Mouse (Mus musculus) bone marrow macrophage, adult 2 months (primary cell): ENCODE measurements around the gene Rpl7a. TPM values are rescaled to one million over a fixed set of nuclear protein-coding genes. Genes with fewer than 3 reads are reported as not detected.

Experiments
- H3K27ac ChIP-seq: 2 replicates; pipeline ENCODE4 v1.5.1; 2012; ENCODE audit warnings: low read depth, low read length; ENCODE audit not compliant: insufficient read depth
- H3K4me1 ChIP-seq: 2 replicates; pipeline ENCODE4 v1.6.1; 2012; ENCODE audit warnings: low read length; ENCODE audit not compliant: control insufficient read depth, insufficient read depth
- H3K4me3 ChIP-seq: 2 replicates; pipeline ENCODE4 v1.5.1; 2012; ENCODE audit warnings: mild to moderate bottlenecking, low read length, moderate library complexity; ENCODE audit not compliant: insufficient read depth
- CTCF ChIP-seq: IDR thresholded peaks from 2 replicates; pipeline ENCODE4 v1.5.1; 2012; ENCODE audit warnings: low read depth, mild to moderate bottlenecking, low read length, moderate library complexity
- POLR2A ChIP-seq: IDR thresholded peaks from 2 replicates; pipeline ENCODE4 v1.6.1; 2012; ENCODE audit warnings: mild to moderate bottlenecking, low read depth, low read length, borderline replicate concordance
- polyA plus RNA-seq: library from polyadenylated mRNA; stranded (reverse); fragments of >200 nt; gene quantifications from 2 replicates; pipeline ENCODE4 v1.2.4, GENCODE M21; 2012; ENCODE audit not compliant: missing spikeins, insufficient read depth, insufficient read length

Gene Rpl7a
- polyA plus RNA-seq, 1 experiment = 400 TPM

DNA sequence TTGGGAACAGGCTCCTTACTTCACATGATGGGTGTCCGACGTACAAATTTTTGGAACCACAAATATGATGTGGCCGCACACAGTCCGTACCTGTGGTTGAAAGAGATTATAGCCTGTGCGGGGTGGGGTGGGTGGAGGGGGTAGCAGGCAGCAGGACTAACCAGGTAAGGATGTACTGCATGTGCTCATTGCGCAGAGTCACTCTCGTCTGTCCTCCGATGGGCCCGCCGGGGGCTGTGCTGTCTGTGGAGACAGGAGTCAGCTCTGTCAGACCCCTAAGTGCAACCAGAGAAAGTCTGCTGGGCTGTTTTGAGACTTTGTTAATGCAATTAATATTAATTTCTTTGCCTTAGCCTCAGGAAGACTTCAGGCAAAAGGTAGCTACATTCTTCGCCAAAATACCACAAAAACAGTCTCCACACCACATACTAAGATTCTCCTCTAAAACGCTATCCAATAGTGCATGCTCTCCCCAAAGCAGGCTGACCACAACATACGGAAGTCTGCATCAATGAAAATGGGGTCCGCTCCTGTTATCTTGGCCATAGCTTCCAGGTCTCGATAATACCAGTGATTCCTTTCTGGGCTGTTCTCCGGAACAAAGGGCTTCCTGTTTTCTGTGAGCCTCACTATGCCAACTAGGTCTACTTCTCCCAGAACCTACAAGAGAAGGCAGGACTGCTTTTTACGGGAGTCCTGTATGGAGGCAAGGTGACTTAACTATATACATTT lies 3.0 kb downstream of the Rpl7a start:
- Histone ChIP-seq H3K27ac (no peak overlapping the region), H3K4me3 (no peak overlapping the region), H3K4me1 (peaks cover 15% of the 10 kb centered on the region)
- TF ChIP-seq CTCF = no peak
- no peak for TF ChIP-seq POLR2A

DNA sequence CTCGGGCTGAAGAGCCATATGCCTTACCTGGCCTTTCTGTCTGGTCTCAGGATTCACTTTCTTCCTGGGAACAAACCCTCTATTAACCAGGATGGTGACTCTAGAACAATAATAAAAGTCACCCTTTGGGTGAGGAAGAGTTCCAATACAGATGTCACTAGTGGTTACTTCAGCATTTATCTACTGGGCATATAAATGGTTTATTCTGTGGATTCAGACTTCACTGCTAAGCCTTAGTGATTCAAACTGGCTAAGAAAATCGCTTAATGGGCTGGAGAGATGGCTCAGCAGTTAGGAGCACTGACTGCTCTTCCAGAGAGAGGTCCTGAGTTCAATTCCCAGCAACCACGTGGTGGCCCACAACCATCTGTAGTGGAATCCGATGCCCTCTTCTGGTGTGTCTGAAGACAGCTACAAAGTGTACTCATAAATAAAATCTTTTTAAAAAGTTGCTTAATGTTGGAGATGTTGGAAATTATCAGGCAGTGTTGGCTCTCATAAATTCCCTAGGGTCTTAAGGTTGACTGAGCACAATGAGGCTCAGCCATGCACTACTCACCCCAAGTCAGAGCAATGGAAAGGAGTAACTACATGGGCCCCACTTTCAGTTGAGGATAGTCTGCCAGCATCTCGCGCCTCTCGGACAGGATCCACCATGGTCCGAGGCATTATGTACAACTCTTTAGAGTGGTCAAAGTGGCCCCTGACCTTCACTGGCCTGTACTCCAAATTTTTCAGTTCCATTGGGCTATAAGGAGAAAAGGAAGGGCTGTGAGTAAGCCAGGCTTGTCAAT lies 3.8 kb downstream of the Rpl7a start:
- H3K27ac ChIP-seq = no peak overlapping the region
- H3K4me3 ChIP-seq = 0 out of 2 replicates have a peak overlapping the region, but pooled peaks have one; percentile 1
- TF ChIP-seq CTCF (no peak), POLR2A (no peak)
- H3K4me1 ChIP-seq = peaks cover 9% of the 10 kb centered on the region

DNA sequence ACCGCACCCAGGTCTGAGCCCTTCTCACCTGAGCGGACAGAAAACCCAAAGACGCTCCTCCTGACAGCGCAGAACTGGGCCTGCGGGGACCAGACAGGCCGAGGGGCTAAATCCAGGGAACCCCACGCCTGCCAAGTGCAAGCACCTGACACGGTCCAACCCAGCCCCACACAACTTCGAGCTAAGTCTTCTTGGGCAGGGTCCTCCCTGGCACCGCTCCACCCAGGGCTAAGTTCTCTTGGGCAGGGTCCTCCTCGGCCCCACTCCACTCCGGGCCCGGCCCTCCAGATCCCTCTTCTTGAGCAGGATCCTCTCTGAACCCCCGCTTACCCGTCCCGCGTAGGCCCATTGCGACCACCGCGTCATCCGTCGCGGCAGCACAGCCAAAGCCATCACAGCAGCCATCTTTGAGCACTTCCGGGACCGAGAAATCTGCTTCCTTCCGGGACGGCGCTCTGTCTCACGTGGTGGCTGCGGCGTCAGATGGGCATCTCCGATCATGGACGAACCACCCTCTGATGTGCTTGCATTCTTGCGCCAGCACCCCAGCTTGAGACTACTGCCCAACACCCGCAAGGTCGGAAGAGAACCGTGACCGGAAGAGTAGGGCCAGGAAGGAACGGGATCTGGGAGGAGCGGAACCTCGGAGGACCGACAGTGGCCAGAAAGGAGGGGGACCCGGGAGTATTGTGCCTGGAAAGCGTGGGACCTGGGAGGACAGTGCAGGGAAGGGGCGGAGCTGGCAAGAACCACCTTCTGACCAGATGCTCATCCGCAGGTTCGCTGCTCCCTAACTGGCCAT lies 5.6 kb downstream of the Rpl7a start, which contains the start of the genes Surf2 and Surf1:
Gene Surf2, plus strand, starts transcription at position 441 of the 802 bp plus-strand sequence.
Gene Surf1, minus strand, starts transcription at position 604 of the 802 bp plus-strand sequence.
- H3K4me3 ChIP-seq = peak within 1 kb of the TSS; percentile 66
- peak within 1 kb of the TSS; percentile 63 for H3K27ac ChIP-seq
- peaks cover 12% of the 10 kb centered on the region for H3K4me1 ChIP-seq
- no peak for TF ChIP-seq POLR2A
- TF ChIP-seq CTCF = no peak

DNA sequence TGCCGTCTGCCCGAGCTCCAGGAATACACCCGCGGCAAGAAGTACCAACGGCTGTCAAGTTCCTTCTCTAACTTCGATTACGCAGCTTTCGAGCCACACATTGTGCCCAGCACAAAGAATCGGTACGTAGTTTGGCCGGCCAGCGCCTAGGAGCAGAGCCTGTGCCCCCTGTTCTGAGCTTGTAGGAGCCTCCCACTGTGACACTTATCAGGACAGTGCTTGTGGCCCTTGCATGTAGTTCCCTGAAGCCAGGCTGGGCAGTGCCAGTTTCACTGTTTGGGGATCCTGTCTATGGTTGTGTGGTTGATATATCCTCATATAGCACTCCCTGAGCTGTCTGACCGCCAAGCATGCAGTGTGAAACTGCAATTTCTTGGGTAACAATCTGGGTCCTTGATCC lies 6.2 kb downstream of the Rpl7a start:
- peak overlapping the region; percentile 66 for H3K4me3 ChIP-seq
- TF ChIP-seq POLR2A = no peak
- no peak for TF ChIP-seq CTCF
- H3K27ac ChIP-seq = peak overlapping the region; percentile 63
- peaks cover 16% of the 10 kb centered on the region for H3K4me1 ChIP-seq

DNA sequence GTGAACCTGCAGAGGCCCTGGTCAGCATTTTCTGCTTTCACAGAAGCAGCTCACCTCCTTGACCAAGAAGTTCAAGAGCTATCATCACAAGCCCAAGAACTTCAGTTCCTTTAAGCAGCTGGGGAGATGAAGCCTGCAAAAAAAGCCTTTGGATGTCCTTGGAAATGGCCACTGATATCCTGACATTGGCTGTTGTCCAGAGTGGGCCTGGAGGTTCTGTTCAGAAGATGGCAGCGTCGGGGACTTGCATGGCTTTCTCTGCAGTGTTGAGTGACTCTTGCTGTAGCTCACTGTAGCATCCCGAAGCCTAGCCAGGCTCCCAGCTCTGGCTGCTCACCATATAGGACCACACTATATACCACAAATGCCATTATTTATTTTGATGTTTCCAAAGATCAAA lies 9.1 kb downstream of the Rpl7a start:
- no peak for TF ChIP-seq POLR2A
- no peak for TF ChIP-seq CTCF
- peaks cover 18% of the 10 kb centered on the region for H3K4me1 ChIP-seq
- H3K27ac ChIP-seq = no peak overlapping the region
- no peak overlapping the region for H3K4me3 ChIP-seq

DNA sequence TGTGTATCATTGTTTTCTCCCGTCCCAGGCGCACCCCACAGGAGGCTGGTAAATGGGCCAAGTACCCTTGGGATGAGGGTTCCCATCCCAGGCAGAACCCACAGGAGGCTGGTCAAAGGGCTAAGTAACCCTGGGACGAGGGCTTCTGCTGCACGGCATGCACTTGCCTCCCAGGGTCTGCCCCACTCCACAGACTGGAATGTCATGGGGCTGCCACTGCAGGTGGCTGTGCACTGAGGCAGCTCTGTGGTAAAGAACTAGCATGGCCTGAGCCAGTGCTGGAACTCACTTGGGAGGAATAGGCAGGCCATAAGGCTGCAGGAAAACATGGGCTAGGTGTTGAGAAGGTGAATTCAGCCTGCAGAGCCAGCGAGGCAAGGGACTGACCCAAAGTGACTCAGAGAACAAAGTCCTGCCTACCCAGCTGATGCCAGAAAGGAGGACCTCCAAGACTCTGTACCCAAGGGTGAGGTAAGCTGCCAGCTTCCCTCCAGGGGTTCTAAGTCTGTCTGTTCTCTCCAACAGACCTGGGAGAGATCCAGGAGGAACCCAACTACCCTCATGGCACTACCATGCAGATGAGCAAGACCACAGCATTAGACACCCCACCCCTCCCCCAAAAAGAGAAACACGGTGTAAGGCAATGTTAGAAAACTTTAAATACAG lies 9.8 kb downstream of the Rpl7a start:
- TF ChIP-seq POLR2A (no peak), CTCF (no peak)
- Histone ChIP-seq H3K4me1 (peaks cover 17% of the 10 kb centered on the region), H3K4me3 (no peak overlapping the region), H3K27ac (no peak overlapping the region)

DNA sequence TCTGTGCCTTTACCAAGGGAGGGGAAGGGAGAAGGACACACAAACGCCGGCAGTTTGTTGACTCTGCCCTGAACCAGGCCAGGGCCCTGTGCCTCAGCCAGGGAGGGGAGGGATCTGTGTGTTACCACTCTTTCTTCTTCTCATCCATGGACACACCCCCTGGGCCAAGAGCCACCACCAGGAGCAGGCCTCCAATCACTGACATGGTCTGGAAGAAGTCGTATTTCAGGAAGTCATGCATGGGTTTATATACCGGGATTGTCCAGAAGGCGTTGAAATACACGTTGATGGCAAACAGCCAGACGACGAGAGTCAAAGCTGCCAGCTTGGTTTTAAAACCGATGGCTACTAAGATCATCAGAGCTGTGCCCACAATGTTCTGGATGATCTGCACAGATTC lies 11.2 kb downstream of the Rpl7a start:
- H3K27ac ChIP-seq = no peak overlapping the region
- H3K4me1 ChIP-seq = peaks cover 17% of the 10 kb centered on the region
- H3K4me3 ChIP-seq = no peak overlapping the region
- TF ChIP-seq POLR2A = no peak
- no peak for TF ChIP-seq CTCF

DNA sequence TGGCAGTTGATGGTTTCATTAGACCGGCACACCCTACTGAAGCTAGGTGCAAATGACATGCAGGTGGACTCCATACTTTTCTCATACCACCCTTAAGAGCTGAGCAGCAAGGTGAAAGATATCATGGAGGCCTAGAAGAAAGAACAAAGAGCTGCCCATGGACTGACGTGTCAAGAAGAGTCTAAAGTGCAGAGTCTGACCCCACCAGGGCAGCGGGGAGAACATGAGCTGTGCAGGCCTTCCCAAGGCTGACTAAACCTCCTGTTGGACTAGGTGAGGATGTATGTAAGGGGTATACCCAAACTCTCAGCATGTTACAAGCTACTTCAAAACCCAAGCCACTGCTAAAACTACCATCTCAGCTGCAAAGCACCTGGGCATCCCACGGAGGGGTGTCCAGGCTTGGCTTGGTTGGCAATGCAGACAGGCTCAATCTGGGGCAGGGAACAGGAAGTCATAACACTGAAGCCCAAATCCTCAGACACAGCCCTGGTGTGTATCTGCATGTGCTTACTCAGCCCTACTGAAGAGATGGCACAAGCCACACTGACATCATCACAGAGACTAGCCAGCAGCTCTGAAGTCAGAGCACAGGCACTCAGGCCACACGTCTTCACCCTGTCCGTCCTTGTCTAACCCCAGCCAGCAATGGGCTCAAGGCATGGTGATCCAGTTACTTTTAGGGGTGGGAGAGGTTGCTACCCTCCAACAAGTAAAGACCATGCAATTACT lies 17.3 kb downstream of the Rpl7a start:
- no peak for TF ChIP-seq POLR2A
- H3K27ac ChIP-seq = peak overlapping the region; percentile 35
- H3K4me1 ChIP-seq = peaks cover 39% of the 10 kb centered on the region
- H3K4me3 ChIP-seq = no peak overlapping the region

DNA sequence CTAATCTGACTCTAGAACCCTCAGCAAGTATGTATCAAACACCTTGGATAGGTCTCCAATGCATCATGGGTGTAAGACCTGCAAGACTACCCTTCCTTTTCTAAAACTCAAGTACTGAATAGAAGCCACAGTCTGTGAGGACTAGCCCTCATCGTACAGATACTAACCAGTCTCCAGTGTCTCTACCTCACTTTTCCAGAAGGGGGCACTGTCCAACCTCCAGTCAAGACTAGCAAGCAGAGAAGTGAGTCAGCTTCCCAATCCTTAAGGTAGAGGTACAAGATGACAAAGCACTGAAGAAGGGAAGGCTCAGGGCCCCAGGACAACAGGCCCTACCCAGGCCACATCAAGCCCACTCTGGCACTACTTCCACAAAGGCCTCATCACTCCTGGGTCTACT lies 19.8 kb downstream of the Rpl7a start:
- TF ChIP-seq CTCF = 0 out of 2 replicates have a peak, but pooled peaks have one; percentile 30
- no peak for TF ChIP-seq POLR2A
- Histone ChIP-seq H3K4me3 (no peak overlapping the region), H3K27ac (no peak overlapping the region), H3K4me1 (peaks cover 52% of the 10 kb centered on the region)
